Mouse (Mus musculus) small intestine, adult 2 months (tissue): Measurements from ENCODE around the gene Dnah9.

Experiments used
- CTCF ChIP-seq: fragments of 200-500 bp; IDR thresholded peaks from 2 replicates; pipeline ENCODE4 v1.5.1; 2012; ENCODE audit warnings: low read depth, mild to moderate bottlenecking, control low read depth, inconsistent platforms, low read length, moderate library complexity, mixed read lengths; ENCODE audit not compliant: insufficient replicate concordance, insufficient read length; ENCODE audit errors: extremely low read depth
- POLR2A ChIP-seq: fragments of 200-500 bp; IDR thresholded peaks from 2 replicates; pipeline ENCODE4 v1.6.1; 2012; ENCODE audit warnings: low read depth, mild to moderate bottlenecking, control low read depth, inconsistent platforms, low read length, moderate library complexity

GRCm38 (mm10) chr11:66072921-66073320 is 95.4 kb downstream of the Dnah9 start:
- TF ChIP-seq CTCF (no peak), POLR2A (no peak)
